Mouse (Mus musculus) stomach, embryonic 16.5 days (tissue): ENCODE data around the gene Alox5ap. TPM values are rescaled to one million over a fixed set of nuclear protein-coding genes. Genes with fewer than 3 reads are reported as not detected.

ENCODE experiments used
- ATAC-seq: fragments of 200-750 bp; cut with Nextera tagmentation; 2 replicates; pipeline ENCODE4 v1.8.0; 2017; ENCODE audit warnings: moderate number of reproducible peaks, moderate TSS enrichment; ENCODE audit not compliant: insufficient read depth, low FRiP score
- H3K27ac ChIP-seq: fragments of 300-500 bp; sonication (generic); 2 replicates; pipeline ENCODE4 v1.5.1; 2014; ENCODE audit warnings: low read length
- H3K27me3 ChIP-seq: fragments of 300-500 bp; sonication (generic); 2 replicates; pipeline ENCODE4 v1.6.1; 2014; ENCODE audit warnings: low read length, control low read depth, mixed read lengths; ENCODE audit not compliant: control insufficient read depth, insufficient read depth
- H3K36me3 ChIP-seq: fragments of 300-500 bp; sonication (generic); 2 replicates; pipeline ENCODE4 v1.6.1; 2014; ENCODE audit warnings: low read length; ENCODE audit not compliant: control insufficient read depth, insufficient read depth
- H3K4me1 ChIP-seq: fragments of 300-500 bp; sonication (generic); 2 replicates; pipeline ENCODE4 v1.6.1; 2014; ENCODE audit warnings: low read length, control low read depth, mixed read lengths; ENCODE audit not compliant: control insufficient read depth, insufficient read depth
- H3K4me2 ChIP-seq: fragments of 300-500 bp; sonication (generic); 2 replicates; pipeline ENCODE4 v1.6.1; 2014; ENCODE audit warnings: low read depth, low read length, mixed read lengths
- H3K4me3 ChIP-seq: fragments of 300-500 bp; sonication (generic); replicated peaks from 2 replicates; pipeline ENCODE4 v1.5.1; 2014; ENCODE audit warnings: mild to moderate bottlenecking, low read length
- H3K9ac ChIP-seq: fragments of 300-500 bp; sonication (generic); 2 replicates; pipeline ENCODE4 v1.6.1; 2014; ENCODE audit warnings: low read length
- H3K9me3 ChIP-seq: fragments of 300-500 bp; sonication (generic); replicated peaks from 2 replicates; pipeline ENCODE4 v1.6.1; 2016; ENCODE audit warnings: low read length, control low read depth; ENCODE audit not compliant: control insufficient read depth
- WGBS: fragments of 180-500 bp; shearing (Covaris S2); extraction: QIAGEN DNeasy Blood & Tissue Kit; methylation state at CpG from one replicate; pipeline ENCODE4 v1.1.7; 2014; 5-methylcytosine and 5-hydroxymethylcytosine counted together
- polyA plus RNA-seq: library from polyadenylated mRNA; unstranded; fragments of >200 nt; fragmentation: Nextera tagmentation; extraction: Ambion mirVana; gene quantifications from 2 replicates; pipeline ENCODE4 v1.2.1, GENCODE M21; 2015

Gene Alox5ap
- polyA plus RNA-seq, 1 experiment from 2014 or later: 32.8 TPM

DNA sequence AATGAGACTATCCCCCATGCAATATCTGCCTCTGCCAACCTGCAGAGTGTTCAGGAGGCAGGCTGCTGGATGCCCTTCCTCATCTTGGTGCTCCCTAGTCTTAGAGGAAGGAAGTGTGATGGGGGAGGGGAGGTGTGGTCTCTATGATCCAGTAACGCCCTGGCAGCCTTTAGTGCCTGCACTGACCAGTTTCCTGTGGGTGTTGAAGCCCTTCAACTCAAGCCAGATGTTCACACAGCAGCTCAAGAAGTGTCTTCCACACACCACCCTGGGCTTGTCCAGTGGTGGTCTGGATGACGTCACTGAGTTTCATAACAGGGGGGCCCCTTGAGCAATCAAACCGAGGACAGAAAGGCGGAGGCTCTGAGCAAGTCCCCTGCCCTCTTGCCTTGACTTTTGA, 8.0 kb downstream of the Alox5ap start:
- Histone ChIP-seq H3K9me3 (peaks cover 9% of the 10 kb centered on the region), H3K4me2 (no peak overlapping the region), H3K27me3 (no peaks in the 10 kb centered on the region), H3K4me1 (no peaks in the 10 kb centered on the region), H3K9ac (no peak overlapping the region), H3K4me3 (no peak overlapping the region), H3K27ac (no peak overlapping the region), H3K36me3 (no peaks in the 10 kb centered on the region)
- WGBS: 74% methylated on average over 4 of the region's 4 CpGs
- no peak for ATAC-seq

DNA sequence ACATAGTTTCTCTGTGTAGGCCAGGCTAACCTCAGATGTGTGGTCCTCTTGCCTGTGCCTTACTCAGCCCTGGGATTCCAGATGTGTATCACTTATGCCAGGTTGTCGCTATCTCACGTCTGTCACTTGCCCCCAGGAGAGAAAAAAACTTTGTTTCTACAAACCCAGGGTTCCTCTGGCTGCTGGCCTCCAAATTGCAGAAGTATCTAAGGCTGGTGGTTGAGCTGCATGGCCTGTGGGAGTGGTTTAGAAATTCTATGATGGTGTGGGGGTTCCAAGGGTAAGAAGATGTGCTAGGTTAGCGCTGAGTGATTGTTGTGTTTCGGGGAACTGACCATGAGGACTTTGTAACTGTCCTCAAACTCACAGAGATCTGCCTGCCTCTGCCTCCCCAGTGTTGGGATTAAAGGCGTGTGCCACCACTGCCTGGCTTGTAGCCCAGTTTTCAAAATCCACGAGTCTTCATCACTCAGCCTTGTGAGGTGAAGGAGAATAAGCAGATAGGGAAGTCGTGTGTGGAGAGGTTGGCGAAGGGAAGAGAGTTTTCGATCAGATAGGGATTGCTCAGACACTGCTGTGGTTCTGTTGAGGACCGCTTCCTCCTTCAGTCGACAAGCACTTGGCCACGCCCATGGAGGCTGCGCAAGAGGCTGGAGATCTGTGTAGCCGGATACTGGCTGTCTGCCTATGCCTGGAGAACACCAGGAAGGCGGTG, 10.0 kb downstream of the Alox5ap start:
- Histone ChIP-seq H3K36me3 (no peaks in the 10 kb centered on the region), H3K4me3 (no peak overlapping the region), H3K9ac (no peak overlapping the region), H3K4me1 (no peaks in the 10 kb centered on the region), H3K27me3 (no peaks in the 10 kb centered on the region), H3K27ac (no peak overlapping the region), H3K4me2 (no peak overlapping the region), H3K9me3 (peaks cover 9% of the 10 kb centered on the region)
- no peak for ATAC-seq
- WGBS: 80% methylated on average over 15 of the region's 15 CpGs

DNA sequence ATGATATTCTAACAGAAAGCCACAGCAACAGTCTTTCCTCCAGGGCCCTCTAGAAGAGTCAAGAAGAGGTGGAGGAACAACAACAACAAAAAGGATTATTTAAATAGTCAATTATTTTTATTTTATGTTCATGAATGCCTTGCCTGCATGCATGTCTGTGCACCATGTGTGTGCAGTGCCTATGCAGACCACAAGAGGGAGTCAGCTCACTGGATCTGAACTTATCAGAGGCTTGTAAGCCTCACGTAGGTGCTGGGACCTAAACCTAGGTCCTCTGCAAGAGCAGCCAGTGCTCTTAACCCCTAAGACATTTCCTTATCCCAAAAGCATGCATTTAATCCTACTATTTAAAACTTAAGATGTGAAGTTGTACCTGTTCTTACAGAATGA, 10.5 kb downstream of the Alox5ap start:
- Histone ChIP-seq H3K4me3 (no peak overlapping the region), H3K36me3 (no peaks in the 10 kb centered on the region), H3K4me2 (no peak overlapping the region), H3K27ac (no peak overlapping the region), H3K27me3 (no peaks in the 10 kb centered on the region), H3K9me3 (peaks cover 9% of the 10 kb centered on the region), H3K4me1 (no peaks in the 10 kb centered on the region), H3K9ac (no peak overlapping the region)
- no peak for ATAC-seq
- WGBS: 94% methylated on average over 1 of the region's 1 CpGs

DNA sequence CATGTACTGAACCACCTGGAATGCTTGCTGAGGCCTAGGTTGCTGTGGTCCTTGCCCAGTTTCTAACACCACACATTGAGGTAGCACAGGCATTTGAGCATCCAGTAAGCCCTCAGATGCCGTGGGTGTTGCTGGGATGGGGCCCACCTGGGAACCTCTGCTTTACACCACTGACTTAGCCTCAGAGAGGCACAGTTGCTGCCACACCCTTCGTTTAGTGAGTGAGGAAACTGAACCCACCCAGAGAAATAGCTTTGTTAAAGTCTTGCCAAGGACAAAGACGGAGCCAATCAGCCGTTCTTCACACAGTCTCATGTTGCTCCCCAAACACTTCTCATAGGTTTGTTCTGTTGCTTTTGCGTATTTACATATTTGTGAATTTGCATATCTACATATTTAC, 13.0 kb downstream of the Alox5ap start:
- Histone ChIP-seq H3K27me3 (no peaks in the 10 kb centered on the region), H3K9me3 (peaks cover 4% of the 10 kb centered on the region; the same call in 1 of the 2 replicates), H3K4me3 (no peak overlapping the region), H3K36me3 (no peaks in the 10 kb centered on the region), H3K4me1 (no peaks in the 10 kb centered on the region), H3K27ac (no peak overlapping the region), H3K9ac (no peak overlapping the region), H3K4me2 (no peak overlapping the region)
- 72% methylated on average over 5 of the region's 5 CpGs for WGBS
- no peak for ATAC-seq

DNA sequence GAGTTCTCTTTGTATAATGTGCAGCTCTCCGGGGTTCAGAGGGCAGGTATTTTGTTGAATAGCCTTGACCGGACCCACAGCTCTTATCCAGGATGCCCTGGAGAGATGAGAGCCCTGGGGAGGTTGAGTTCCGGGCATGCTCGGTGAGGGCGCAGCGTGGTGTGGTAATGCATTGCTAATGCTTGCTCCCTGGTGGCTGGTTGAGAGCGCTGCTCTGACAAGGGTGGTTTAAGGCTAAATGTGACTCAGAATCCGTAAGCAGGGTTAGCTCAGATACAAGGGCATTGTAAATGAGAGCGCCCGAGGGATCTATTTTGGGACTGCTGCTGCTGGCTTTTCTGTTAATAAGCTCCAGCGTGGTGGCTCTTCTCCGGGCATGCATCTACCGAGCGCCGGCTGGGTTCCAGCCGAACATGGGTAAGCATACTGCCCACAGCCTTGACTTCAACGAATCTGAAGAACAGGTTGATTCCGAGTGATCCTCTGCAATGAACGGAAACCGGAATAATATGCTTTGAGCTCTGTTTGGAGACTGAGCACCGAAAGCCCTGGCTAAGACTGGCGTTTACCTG, 14.8 kb downstream of the Alox5ap start:
- Histone ChIP-seq H3K4me3 (no peak overlapping the region), H3K27ac (no peak overlapping the region), H3K9ac (0 out of 2 replicates have a peak overlapping the region, but pooled peaks have one; percentile 10), H3K4me2 (peak overlapping the region; percentile 11; the same call in 1 of the 2 replicates), H3K9me3 (peaks cover 9% of the 10 kb centered on the region), H3K36me3 (no peaks in the 10 kb centered on the region), H3K4me1 (no peaks in the 10 kb centered on the region), H3K27me3 (no peaks in the 10 kb centered on the region)
- WGBS: 37% methylated on average over 22 of the region's 22 CpGs
- no peak for ATAC-seq

DNA sequence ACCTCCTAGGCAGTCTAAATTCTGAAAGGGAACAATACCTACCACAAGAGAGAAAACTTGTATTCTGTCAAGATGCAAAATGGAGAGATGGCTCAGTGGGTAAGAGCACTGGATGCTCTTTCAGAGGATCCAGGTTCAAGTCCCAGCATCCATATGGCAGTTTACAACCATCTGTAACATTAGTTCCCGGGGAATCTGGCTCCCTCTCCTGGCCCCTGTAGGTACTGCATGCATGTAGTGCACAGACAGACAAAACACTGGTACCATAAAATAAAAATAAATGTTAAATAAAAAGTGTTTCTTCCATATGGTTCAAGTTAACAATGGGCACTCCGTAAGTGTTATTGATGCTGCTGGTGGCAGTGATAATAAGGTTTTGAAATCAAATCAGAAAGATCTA, 18.4 kb downstream of the Alox5ap start:
- Histone ChIP-seq H3K4me1 (no peaks in the 10 kb centered on the region), H3K36me3 (no peaks in the 10 kb centered on the region), H3K4me3 (no peak overlapping the region), H3K9ac (no peak overlapping the region), H3K27ac (no peak overlapping the region), H3K9me3 (peaks cover 5% of the 10 kb centered on the region), H3K4me2 (no peak overlapping the region), H3K27me3 (no peaks in the 10 kb centered on the region; the same call in 1 of the 2 replicates)
- 88% methylated on average over 2 of the region's 2 CpGs for WGBS
- no peak for ATAC-seq

DNA sequence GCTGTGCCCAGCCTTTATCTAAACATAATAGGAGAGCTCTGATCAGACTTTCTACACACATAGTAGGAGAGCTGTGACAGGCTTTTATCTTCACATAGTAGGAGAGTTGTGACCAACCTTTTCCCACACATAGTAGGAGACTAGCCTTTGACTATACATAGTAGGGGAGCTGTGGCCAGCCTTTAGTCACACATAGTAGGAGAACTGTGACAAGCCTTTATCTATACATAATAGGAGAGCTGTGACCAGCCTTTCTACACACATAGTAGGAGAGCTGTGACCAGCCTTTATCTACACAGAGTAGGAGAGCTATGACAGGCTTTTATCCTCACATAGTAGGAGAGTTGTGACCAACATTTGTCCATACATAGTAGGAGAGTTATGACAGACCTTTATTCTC, 19.3 kb downstream of the Alox5ap start:
- no peak for ATAC-seq
- H3K9me3 ChIP-seq: peaks cover 5% of the 10 kb centered on the region
- no peaks in the 10 kb centered on the region for H3K4me1 ChIP-seq

DNA sequence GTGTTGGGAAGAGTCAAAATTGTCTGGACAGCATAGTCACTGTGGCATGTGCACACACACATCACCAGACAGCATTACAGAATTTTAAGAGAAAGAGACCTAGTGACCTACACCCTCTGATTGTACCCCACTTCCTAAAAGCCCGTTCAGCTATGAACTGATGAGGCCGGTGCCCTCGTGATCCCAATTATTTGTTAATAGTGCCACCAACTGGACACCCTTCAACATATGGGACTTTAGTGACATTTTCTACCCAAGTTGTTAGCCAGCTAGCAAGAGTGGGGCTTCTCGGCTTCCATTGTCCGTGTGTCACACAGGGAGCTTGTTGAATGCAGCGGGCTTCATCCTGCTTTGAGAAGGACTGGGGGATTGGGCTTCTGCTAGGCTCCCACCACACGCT, 21.5 kb downstream of the Alox5ap start:
- no peak overlapping the region for H3K4me3 ChIP-seq
- H3K9me3 ChIP-seq: peaks cover 5% of the 10 kb centered on the region
- H3K36me3 ChIP-seq: no peaks in the 10 kb centered on the region
- no peak overlapping the region for H3K27ac ChIP-seq
- ATAC-seq: no peak
- H3K27me3 ChIP-seq: no peaks in the 10 kb centered on the region; the same call in 1 of the 2 replicates
- H3K4me1 ChIP-seq: no peaks in the 10 kb centered on the region
- H3K4me2 ChIP-seq: no peak overlapping the region
- 53% methylated on average over 7 of the region's 7 CpGs for WGBS
- no peak overlapping the region for H3K9ac ChIP-seq

More for the DNA sequence above, 19.3 kb downstream of the Alox5ap start:
- no peak overlapping the region for H3K4me2 ChIP-seq
- H3K9ac ChIP-seq: no peak overlapping the region
- no peak overlapping the region for H3K4me3 ChIP-seq
- H3K36me3 ChIP-seq: no peaks in the 10 kb centered on the region
- H3K27me3 ChIP-seq: no peaks in the 10 kb centered on the region; the same call in 1 of the 2 replicates
- H3K27ac ChIP-seq: no peak overlapping the region

DNA sequence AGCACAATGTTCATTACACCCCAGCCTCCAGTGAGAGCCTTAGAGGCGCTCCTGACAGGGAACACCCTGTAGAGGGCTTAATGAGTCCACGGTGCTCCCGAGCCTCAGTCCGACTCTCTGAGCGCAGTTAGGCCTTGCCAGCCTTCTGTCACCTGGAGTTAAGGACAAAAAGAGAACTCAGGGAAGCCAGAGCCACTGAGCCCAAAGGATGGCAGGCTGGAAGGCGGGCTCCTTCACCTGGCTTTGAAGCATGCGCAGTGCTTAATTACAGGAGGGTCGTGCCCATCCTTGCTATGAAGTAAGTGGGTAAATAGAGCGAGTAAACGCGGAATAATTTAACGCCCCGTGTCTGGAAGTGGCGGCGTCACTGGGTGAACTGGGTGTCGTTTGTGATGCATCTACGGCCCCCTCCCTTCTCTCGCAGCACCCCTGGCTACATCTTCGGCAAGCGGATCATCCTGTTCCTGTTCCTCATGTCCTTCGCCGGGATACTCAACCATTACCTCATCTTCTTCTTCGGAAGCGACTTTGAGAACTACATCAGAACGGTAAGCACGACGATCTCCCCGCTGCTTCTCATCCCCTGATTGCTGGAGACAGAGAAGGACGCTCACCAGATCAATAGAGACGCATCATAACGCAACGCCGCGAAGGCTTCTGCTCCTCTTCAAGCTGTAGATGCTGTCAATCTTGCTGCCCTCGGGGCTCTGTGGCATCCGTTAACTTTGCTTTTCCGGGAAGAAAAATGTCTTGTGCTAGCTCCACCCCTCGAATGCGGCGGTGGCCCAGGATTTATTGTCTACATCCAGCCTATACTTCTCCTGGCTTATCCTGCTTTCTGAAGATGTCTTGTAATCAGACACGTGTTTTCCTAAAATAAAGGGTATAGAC, 22.8 kb downstream of the Alox5ap start:
- H3K4me2 ChIP-seq: peak overlapping the region; percentile 50
- peaks cover 5% of the 10 kb centered on the region for H3K9me3 ChIP-seq
- H3K4me1 ChIP-seq: no peaks in the 10 kb centered on the region
- H3K4me3 ChIP-seq: peak overlapping the region; percentile 28
- H3K27me3 ChIP-seq: no peaks in the 10 kb centered on the region; the same call in 1 of the 2 replicates
- H3K9ac ChIP-seq: peak overlapping the region; percentile 56
- no peaks in the 10 kb centered on the region for H3K36me3 ChIP-seq
- peak; percentile 50; the same call in 1 of the 2 replicates for ATAC-seq
- no peak overlapping the region for H3K27ac ChIP-seq
- WGBS: 22% methylated on average over 41 of the region's 41 CpGs
